Mouse (Mus musculus) layer of hippocampus, adult 11-12 months (tissue): ENCODE measurements around the gene Olfr684.
A peak's percentile ranks its signal among the peaks of the same experiment; 100 is the strongest.

Source experiments
- DNase-seq: peaks from one replicate; pipeline ENCODE4 v3.0.0; 2022; ENCODE audit warnings: low spot score

The Olfr684 gene

DNA sequence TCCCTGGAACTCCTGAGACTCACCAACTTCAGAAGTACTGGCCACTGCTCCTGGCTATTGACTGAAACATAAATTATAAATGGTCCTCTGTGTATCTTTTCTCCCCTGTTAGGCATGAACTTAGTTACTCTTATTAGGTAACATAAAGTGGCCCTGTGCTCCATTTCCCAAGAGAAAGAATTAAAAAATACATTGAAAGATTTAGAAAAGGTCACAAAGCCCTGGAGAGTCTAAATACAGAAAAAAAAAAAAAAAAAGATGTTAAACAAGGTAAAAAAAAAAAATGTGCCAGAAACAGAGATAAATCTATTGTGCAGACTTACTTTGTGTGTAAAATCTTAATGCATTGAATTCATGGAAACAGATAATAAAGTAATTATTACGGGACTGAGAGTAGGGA lies at the start of gene Olfr684:
Gene Olfr684, minus strand, starts transcription at position 101 of the 400 bp plus-strand sequence.
- DNase-seq, result no peak

DNA sequence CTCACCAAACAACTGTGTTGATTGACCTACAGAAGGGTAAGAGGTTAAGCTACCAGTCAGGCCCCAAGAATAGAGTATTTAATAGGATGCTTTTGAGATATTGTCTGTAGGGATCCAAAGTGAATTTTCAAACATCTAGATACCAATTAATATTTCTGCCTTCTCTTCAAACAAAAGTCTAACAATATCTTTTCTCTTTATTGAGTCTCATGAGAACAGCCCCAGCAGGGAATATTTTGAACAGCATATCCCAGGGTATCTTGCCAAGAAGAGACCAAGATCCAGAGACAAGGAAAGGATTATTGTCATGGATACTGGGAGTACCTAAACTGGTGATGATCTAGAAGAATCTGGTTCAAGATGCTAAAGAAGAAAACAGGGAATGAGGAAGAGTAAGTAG lies 43.9 kb upstream of the Olfr684 start, which contains the start of gene Olfr686:
Gene Olfr686, minus strand, starts transcription at position 101 of the 400 bp plus-strand sequence.
- no peak for DNase-seq

DNA sequence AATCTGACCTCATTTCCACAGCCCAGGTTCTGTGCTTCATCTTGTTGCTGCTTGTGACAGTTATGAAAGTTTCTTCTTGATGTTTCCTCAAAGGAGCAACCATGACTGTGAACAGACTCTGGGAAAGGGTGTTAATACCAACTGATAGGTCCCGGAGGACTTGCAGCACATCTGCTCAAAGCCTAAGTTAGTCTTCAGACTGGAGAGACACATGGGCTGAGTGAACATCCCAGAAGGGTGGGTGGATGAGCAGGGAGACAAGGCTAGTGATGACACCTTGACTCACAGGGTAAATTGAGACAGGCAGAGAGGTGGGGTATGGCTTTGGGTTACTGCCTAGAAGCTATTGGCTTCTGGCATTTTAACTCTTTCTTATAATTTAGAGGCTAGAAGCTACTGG lies 22.5 kb upstream of the Olfr684 start, which contains the start of gene Olfr685:
Gene Olfr685, minus strand, starts transcription at position 101 of the 400 bp plus-strand sequence.
- no peak for DNase-seq

DNA sequence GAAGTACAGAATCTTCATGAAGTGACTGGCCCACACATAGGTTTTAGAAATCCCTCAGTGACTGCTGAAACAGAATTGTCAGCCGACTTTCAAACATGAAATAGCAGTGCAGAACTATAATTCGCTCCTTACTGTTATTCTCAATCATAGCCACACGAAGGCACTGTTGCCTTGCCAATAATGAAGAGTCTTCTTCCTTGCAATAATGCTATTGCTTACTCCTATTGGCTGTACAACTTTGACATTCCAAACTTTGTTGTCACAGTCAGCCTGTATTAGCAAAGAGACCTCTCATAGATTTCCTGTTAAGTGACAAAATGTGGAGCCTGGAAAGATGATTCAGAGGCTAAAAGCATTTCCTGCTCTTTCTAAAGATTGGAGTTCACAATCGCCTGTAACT lies 7.3 kb upstream of the Olfr684 start:
- peak; percentile 25 for DNase-seq

DNA sequence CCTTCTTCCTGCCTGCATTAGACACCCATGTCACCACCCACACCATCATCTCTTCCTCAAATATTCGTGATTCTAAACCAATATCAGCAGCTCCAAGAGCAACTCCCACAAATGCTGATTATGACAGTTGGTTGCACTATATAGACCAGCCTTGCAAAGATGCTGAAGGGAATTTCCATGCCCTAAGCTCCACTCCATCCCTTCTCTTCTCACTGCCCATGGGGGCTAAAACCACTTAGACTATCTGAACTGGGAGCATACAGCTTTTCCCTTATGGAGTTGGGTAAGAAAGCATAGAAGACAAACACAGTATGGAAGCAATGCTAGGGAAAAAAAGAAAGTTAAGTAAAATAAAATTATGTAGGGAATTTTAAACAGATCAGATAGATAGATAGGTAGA lies 16.5 kb downstream of the Olfr684 start, which contains the start of gene Olfr683:
Gene Olfr683, minus strand, starts transcription at position 101 of the 400 bp plus-strand sequence.
- DNase-seq, result no peak

DNA sequence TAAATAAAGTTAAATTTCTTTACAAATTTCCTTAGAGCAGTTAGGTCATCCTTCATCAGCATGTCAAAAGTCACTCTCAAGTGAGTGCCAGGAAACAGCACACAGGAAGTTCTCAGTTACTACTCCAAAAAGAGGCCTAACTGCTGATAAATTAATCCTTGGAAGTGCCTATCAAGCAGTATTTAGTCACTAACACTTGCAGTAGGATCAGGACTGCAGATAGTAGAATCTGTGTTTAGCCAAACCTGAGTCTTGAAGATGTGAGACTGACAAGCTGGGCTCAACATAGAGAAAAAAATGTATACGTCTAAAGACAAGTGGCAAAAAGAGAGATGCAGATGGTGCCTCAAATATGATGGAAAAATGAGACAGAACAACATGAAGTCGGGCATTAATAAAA lies 22.2 kb downstream of the Olfr684 start:
- no peak for DNase-seq

DNA sequence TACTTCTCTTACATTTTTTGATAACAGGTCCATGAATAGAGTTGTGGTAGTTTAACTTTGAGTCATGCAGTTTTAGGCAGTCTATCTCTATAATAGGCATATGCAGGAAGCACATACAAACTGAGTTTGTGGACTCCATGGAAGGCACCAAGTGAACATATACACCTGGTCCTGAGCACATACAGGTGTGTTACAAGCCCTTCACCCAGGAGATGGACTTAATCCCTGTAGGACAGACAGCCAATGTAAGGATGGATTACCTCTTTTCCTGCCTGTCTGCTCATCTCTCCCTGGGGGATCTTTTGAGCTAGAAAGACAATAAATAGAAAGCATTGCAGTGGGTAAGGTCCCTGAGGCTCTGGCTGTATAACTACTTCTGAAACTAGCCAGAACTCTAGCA lies 46.9 kb downstream of the Olfr684 start, which contains the start of gene Olfr681:
Gene Olfr681, plus strand, starts transcription at position 301 of the 400 bp plus-strand sequence.
- DNase-seq, result no peak
